Mouse (Mus musculus): Measurements from ENCODE around the gene Slc6a9.

The Slc6a9 gene

DNA sequence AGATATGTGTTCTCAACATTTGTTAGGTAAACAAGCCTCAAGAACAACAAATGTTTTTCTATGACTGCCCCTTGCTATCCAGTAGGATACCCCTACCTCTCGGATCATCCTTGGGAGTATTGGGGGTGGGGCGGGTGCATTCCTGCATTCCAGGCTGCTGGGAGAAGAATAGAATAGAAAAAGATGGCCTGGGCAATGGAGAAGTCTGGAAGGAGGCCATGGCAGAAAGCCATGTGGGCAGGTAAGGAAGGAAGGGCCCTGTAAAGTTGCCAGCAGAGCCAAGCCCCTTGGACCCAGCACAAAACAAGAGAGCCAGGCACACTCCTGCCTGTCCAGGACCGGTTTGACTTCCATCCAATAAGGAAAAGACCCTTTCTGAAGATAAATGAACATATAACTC is 79.1 kb downstream of the Slc6a9 start:
- no peak for DNase-seq (ENCODE audit: low spot score)

DNA sequence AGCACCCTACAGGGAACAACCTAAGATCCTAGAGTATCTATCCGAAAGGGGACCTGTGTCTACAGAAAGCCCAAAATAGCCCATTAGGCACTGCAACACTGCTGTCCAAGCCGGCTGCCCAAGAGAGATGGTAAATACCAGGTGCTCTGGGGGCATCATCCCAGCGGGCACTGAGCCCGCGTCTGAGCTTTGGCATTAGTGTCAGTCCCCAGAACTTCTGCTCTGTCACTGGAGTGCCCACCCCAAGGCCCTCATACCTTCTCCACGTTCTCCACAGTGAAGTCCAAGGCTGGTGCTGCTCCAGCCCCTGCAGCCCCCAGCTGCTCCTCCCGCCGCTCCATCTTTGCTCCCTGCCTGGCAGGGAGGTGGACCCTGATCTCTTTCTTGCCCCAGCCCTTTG is 79.7 kb downstream of the Slc6a9 start:
- DNase-seq (ENCODE audit: low spot score): no peak

DNA sequence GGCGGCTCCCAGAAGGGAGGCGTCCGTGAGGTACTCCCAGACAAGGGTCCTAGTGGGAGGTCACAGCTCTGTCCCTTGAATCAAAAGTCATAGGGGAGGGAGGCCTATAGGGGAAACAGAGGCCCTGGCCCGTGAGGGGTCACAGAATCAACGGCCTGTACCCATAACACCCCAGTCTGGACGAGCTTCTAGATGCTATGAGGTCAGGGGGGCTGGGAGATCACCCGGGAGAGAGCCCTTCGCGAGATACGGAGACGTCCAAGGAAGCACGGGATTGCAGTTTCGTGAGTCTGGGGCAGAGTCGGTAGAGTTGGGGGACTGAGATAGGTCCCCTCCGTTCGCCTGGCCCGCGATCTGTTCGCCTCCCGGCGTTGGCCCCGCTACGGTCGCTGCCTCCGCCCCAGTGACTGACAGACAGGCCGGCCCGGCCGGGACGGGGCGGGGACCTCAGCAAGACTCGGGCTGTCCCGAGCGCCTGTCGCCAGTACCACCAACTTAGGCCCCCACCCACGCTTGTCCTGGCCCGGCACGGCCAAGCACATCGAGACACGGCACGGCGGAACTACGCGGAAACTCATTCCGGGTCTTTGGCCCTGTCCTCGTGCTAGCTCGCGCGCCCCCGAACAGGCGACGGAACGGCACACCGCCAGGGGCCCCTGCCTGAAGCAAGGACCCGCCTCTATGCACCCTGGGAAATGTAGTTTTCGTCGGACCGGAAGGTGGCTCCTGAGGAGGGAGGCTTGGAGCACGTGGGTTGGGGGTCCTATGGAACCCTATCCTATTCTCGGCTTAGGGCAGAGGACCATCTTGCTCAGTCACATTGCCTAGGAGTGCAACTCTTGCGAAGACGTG is 80.5 kb downstream of the Slc6a9 start, which contains the start of gene Ipo13:
TSS of gene Ipo13 (minus strand) at position 409 of the 852 bp plus-strand sequence.
- peak; percentile 98 for DNase-seq (ENCODE audit: low spot score)

DNA sequence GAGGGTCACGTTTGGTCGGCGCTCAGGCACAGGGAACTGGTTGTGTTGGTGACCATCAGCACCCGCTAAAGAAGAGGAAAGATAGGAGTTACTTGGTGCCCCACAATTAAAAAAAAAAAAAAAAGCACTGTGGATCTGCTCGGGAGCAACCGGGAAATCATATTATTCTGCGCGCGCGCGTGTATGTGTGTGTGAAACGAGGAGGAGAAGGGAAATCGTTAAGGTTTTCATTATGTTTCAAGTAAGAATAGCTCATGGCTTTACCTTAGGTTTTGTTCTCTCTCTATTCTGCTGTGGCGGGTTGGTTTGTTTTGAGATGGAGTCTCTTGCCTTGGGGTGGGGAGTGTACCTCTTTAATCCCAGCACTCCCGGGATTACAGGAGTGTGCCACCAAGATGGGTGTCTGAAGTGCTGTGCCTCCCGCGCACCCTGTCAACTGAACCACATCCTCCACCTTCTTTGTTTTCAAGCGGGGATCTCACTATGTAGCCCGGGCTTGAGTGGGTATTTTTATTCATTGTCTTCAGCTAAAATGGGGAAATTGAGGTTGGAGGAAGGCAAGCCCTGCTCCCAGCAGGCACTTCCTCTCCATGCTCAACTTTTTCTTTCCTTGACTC is 81.3 kb downstream of the Slc6a9 start:
- DNase-seq (ENCODE audit: low spot score): peak; percentile 36

DNA sequence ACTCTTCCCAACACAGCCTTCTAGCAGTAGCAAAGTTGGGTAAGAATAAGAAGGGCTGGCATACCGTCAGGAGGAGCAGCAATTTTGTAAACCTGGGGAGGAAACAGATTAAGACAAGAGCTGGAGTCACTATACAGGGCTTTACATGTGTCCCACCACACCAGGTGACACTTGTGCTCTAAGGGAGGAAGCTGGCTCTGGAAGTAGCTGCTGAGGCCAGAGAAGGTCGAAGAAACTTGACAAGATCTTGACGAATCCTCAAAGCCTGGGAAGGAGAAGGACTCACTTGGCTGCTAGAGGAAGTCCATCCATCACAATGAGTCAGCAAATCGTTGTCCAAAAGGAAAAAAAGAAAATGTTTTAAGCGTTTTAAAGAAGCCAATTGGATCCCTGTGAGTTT is 82.1 kb downstream of the Slc6a9 start:
- DNase-seq (ENCODE audit: low spot score): no peak

DNA sequence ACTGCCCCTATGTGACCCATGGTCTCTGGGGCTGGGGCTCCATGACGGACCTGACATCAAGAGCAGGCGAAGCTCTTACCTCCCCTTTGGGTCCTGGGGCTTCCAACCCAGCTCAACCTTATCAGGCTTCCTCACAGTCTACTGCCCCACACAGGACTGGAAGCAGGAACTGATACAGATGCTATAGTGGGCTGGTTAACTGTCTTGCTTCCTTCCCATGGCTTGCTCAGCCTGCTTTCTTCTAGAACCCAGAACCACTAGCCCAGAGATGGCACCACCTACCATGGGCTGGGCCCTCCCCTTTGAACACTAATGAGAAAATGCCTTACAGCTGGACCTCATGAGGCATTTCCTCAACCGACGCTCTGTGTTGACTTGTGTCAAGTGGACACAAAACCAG is 83.1 kb downstream of the Slc6a9 start:
- DNase-seq (ENCODE audit: low spot score): no peak

DNA sequence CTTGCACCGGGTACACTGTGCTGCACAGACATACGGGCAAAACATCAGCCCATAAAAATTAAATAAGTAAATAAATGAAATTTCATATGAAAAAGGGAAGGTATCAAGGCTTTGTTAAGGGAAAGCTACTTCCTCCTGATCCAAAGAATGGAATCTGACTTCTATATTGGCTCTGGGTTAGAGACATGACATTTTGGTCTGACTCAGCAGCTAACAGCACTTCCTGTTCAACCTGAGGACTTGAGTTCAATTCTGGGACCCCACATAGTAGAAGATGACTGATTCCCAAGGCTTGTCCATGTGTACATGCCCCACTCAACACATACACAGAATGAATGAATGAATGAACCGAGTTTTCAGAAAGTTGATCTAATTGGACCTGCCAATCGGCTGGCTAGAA is 83.5 kb downstream of the Slc6a9 start:
- no peak for DNase-seq (ENCODE audit: low spot score)

DNA sequence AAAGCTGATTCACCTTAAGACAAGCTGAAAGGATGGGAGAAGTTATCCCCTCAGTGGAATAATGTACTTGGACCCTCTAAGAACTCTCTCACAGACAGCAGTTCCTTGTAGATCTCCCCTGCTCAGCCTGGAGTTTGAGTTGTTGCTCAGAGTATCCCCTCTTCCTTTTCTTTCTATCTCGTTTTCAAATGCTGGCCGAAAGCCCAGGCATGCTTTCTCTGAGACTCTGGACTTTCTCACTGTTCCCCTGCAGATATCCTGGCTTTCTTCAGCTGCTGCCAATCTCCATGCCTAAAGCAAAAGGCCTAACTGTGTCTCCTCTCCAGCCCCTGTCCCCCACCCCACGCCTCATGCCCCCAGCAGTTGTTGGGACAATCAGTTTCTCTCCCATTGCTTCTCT is 84.0 kb downstream of the Slc6a9 start:
- no peak for DNase-seq (ENCODE audit: low spot score)

DNA sequence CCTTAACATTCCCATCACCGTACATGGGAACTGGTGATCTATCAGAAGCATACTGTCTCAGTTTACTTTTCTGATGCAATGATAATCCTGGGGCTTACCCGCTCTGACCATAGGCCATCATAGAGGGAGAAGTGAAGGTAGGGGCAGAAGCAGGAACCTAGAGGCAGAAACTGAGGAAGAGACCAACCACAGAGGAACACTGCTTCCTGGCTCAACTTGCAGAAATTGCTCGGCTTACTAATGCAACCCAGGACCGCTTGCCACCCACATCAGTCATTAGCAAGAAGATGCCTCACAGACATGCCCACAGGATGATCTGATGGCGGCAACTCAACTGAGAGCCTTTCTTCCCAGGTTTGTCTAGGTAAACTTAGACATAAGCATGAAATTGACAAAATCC is 84.5 kb downstream of the Slc6a9 start:
- no peak for DNase-seq (ENCODE audit: low spot score)

DNA sequence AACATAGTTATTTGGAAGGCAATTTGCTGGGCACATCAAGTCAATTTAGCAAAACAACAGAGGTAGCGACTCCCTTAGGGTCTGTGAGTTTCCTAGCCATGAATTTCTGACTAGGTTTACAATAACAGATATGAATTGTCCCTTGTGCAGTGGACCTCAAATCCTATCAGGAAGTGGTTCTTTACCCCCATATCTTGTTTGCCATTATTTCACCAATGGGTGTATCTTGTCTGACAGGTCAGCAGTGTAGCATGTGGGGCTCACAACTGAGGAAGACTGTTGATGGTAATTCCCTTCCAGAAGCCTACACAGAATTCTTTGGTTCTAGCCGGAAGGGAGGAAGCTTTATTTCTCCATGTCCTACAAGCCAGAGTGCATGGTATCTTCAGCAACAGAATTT is 87.1 kb downstream of the Slc6a9 start:
- no peak for DNase-seq (ENCODE audit: low spot score)

DNA sequence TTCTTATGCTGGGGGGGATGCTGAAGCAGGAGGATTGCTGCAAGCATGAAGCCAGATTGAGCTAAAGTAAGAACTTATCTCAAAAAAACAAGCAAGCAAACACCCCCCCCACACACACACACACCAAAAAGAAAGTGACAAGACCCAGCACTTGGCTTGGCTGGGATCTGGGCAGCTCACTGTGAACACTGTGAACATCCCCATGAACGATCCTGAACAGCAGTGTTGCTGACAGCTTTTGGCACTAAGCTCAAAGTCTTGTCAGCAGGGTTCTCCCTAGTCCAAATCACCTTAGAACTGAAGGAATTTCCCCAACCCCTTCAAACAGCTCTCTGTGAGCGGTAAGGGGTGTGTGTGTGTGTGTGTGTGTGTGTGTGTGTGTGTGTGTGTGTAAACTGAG is 89.1 kb downstream of the Slc6a9 start:
- no peak for DNase-seq (ENCODE audit: low spot score)

Data from embryo, embryonic 10.5 days (tissue).